Mouse (Mus musculus): ENCODE measurements around the gene Phykpl. TPM values are rescaled to one million over a fixed set of nuclear protein-coding genes. Genes with fewer than 3 reads are reported as not detected.
"Not testable (repeated sequence)": the region's sequence is repeated elsewhere in the genome, so short reads cannot be mapped to it uniquely, and the experiment has no call there.

The Phykpl gene
- polyA plus RNA-seq, 1 experiment from 2014 or later: 9.4 TPM

DNA sequence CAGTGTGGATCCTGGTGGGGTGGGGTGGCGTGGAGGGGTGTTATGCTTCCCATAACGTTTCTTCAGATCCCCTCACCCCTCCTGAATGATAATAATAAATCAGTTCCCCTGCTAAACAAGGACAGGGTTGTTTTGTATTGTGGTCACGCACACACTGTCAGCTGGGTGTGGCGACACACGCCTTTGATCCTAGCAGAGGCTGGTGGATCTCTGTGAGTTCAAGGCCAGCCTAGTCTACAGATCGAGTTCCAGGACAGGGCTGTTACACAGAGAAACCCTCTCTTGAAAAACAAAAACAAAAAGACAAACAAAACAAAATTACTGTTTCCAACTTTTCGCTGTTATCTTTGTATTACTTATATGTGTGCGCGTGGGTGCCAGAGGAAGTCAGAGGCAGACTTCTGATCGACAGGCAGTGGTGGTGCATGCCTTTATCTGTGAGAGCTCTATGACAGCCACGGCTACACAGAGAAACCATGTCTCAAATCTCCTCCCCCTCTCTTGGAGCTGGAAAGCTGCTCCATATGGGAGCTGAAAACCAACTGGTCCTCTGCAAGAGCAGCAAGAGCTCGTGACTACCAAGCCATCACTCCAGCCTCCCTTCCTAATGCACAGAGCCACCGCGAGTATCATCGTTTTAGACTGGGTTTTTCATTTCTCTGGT is 45.2 kb downstream of the Phykpl start:
- no peak overlapping the region for H3K9ac ChIP-seq (ENCODE audit: low read depth, low read length)
- 85% methylated on average over 15 of the region's 15 CpGs for WGBS
- peaks cover 4% of the 10 kb centered on the region for H3K4me1 ChIP-seq (ENCODE audit: control insufficient read depth, insufficient read depth, low read length)
- H3K9me3 ChIP-seq (replicated peaks; ENCODE audit: control insufficient read depth, low read length, poor library complexity, severe bottlenecking): no peaks in the 10 kb centered on the region
- peaks cover 8% of the 10 kb centered on the region for H3K36me3 ChIP-seq (ENCODE audit: control insufficient read depth, insufficient read depth, low read length)
- H3K4me2 ChIP-seq (ENCODE audit: low read length): no peak overlapping the region
- no peaks in the 10 kb centered on the region for H3K27me3 ChIP-seq (ENCODE audit: control insufficient read depth, insufficient read depth, low read depth, low read length)
- ATAC-seq: no peak
- H3K27ac ChIP-seq (ENCODE audit: low read length): no peak overlapping the region
- no peak overlapping the region for H3K4me3 ChIP-seq (ENCODE audit: low read depth, low read length)

DNA sequence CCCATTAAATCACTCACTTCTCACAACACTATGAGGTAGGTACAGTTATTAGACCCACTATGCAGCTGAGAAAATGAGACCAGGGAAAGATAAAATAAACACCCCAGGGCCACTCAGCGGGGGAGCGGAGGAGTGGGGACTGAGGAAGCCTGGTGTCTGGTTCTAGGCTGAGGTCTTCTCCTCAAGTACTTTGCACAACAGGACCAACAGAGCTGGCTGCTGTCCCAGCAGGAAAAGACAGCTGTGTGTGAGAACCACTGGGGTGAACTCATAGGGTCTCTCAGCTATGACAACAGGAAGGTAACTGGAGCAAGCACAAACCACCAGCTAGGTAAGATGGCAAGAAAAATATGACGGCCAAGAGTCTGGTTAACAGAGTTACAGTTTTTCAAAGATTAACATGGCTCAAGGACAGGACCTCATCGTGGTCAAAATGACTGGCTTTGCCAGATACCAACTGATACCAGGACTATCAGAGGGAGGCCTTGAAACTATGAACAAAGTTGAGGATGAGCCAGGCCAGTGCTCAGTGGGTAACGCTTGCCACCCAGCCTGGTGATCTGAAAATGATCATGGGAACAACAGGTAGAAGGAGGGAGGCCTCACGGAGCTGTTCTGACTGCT is 47.7 kb downstream of the Phykpl start:
- peaks cover 15% of the 10 kb centered on the region for H3K4me1 ChIP-seq (ENCODE audit: control insufficient read depth, insufficient read depth, low read length)
- no peaks in the 10 kb centered on the region for H3K27me3 ChIP-seq (ENCODE audit: control insufficient read depth, insufficient read depth, low read depth, low read length)
- H3K4me3 ChIP-seq (ENCODE audit: low read depth, low read length): no peak overlapping the region
- H3K9me3 ChIP-seq (replicated peaks; ENCODE audit: control insufficient read depth, low read length, poor library complexity, severe bottlenecking): no peaks in the 10 kb centered on the region
- H3K27ac ChIP-seq (ENCODE audit: low read length): no peak overlapping the region
- no peak overlapping the region for H3K4me2 ChIP-seq (ENCODE audit: low read length)
- no peaks in the 10 kb centered on the region for H3K36me3 ChIP-seq (ENCODE audit: control insufficient read depth, insufficient read depth, low read length)
- ATAC-seq: no peak
- WGBS: 87% methylated on average over 6 of the region's 6 CpGs
- no peak overlapping the region for H3K9ac ChIP-seq (ENCODE audit: low read depth, low read length)

DNA sequence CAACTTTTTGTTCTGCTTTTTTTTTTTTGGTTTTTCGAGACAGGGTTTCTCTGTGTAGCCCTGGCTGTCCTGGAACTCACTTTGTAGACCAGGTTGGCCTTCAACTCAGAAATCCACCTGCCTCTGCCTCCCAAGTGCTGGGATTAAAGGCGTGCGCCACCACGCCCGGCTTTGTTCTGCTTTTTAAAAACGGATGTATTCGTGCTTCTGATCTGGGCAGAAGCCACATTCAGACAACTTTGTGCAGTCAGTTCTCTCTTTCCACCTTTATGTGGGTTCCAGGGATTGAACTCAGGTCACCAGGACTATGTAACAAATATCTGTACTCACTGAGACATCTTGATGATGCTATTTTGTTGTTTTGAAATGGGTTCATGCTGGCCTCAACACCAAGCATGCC is 48.6 kb downstream of the Phykpl start:
- H3K27me3 ChIP-seq (ENCODE audit: control insufficient read depth, insufficient read depth, low read depth, low read length); H3K4me2 ChIP-seq (ENCODE audit: low read length); H3K9me3 ChIP-seq (replicated peaks; ENCODE audit: control insufficient read depth, low read length, poor library complexity, severe bottlenecking); H3K4me3 ChIP-seq (ENCODE audit: low read depth, low read length); ATAC-seq; H3K27ac ChIP-seq (ENCODE audit: low read length); H3K36me3 ChIP-seq (ENCODE audit: control insufficient read depth, insufficient read depth, low read length); H3K9ac ChIP-seq (ENCODE audit: low read depth, low read length): not testable (repeated sequence)
- peaks cover 15% of the 10 kb centered on the region for H3K4me1 ChIP-seq (ENCODE audit: control insufficient read depth, insufficient read depth, low read length)
- 94% methylated on average over 7 of the region's 7 CpGs for WGBS

DNA sequence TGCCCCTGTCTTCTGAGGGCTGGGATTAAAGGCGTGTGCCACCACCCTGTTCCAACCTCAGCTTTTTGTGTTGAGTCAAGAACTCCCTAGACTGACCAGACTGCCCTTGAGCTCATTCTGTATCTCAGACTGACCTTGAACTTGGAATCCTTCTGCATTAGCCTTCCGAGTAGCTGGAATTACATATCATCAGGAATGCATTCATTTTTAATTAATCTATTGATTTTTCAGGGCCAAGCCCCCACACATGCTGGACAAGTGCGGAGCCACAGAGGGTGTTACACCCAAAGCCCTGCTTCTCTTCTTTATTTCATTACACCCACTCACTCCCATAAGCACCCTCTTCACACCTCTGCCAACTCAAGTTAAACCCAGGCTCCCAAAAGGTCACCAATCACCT is 49.2 kb downstream of the Phykpl start:
- Histone ChIP-seq H3K27ac (ENCODE audit: low read length) (no peak overlapping the region), H3K9ac (ENCODE audit: low read depth, low read length) (no peak overlapping the region), H3K9me3 (replicated peaks; ENCODE audit: control insufficient read depth, low read length, poor library complexity, severe bottlenecking) (no peaks in the 10 kb centered on the region), H3K27me3 (ENCODE audit: control insufficient read depth, insufficient read depth, low read depth, low read length) (no peaks in the 10 kb centered on the region), H3K4me1 (ENCODE audit: control insufficient read depth, insufficient read depth, low read length) (peaks cover 15% of the 10 kb centered on the region), H3K36me3 (ENCODE audit: control insufficient read depth, insufficient read depth, low read length) (no peaks in the 10 kb centered on the region), H3K4me2 (ENCODE audit: low read length) (no peak overlapping the region), H3K4me3 (ENCODE audit: low read depth, low read length) (no peak overlapping the region)
- ATAC-seq: no peak
- WGBS: 90% methylated on average over 3 of the region's 3 CpGs

DNA sequence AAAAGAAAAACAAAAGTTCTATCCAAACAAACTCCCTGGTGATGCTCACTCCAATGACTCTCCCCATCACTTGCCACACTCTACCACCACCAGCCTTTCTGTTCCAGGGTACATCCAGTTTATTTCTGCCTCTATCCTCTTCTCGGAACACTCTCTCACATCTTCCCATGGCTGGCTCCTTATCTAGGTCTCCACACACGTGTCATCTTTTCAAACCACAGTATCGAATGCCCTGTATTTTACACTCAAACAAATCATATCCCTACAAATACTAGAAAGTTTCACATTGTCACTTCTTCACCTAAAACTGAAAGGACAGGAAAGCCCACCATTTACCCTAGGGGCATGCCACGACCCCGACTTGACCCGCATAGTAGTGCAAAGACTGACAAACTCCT is 50.6 kb downstream of the Phykpl start:
- Histone ChIP-seq H3K36me3 (ENCODE audit: control insufficient read depth, insufficient read depth, low read length) (no peaks in the 10 kb centered on the region), H3K9me3 (replicated peaks; ENCODE audit: control insufficient read depth, low read length, poor library complexity, severe bottlenecking) (no peaks in the 10 kb centered on the region), H3K4me1 (ENCODE audit: control insufficient read depth, insufficient read depth, low read length) (peaks cover 15% of the 10 kb centered on the region), H3K4me3 (ENCODE audit: low read depth, low read length) (peak overlapping the region; percentile 75), H3K27ac (ENCODE audit: low read length) (peak overlapping the region; percentile 79), H3K27me3 (ENCODE audit: control insufficient read depth, insufficient read depth, low read depth, low read length) (no peaks in the 10 kb centered on the region), H3K9ac (ENCODE audit: low read depth, low read length) (peak overlapping the region; percentile 82), H3K4me2 (ENCODE audit: low read length) (peak overlapping the region; percentile 78)
- 17% methylated on average over 6 of the region's 6 CpGs for WGBS
- ATAC-seq: peak; percentile 2; the same call in 1 of the 2 replicates

DNA sequence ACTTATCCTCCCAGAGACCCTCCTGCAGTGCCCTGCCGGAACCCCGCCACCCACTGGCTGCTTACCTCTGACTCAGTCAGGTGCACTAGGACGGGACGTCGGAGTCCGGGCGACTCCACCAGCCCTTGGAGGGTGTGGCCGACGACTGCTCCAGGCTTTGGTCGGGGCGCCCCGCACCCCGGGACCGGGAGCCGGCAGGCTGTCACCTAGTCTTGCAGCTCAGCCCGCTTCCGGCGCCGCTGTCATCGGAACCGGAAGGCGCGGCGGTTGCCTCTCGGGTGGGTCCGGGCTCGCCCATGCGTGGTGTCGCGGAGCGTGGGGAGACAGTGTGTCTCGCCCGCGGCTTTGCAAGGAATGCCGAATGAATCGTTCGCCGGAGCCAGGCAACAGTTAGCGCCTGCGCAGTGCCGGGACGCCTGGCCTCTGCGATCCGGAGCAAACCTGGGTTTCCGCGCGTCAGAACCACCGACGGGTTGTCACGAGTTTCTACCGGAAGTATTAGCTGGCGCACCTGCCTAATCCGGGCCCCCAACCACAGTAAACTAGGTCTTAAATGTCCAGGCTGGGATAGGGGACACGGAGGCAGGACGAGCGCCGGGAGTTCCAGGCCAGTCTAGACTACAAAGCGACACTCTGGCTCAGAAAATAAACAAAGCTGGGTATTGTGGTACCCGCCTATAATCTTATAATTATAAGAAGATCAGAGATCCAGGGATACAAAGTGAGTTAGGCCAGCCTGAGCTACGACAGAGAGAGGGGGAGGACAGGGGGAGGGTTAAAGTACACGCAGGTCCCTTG is 51.2 kb downstream of the Phykpl start, which contains the start of gene Rmnd5b:
Gene Rmnd5b (minus strand): TSS at position 372 of the 798 bp plus-strand sequence.
- Histone ChIP-seq H3K9me3 (replicated peaks; ENCODE audit: control insufficient read depth, low read length, poor library complexity, severe bottlenecking) (no peaks in the 10 kb centered on the region), H3K4me3 (ENCODE audit: low read depth, low read length) (peak within 1 kb of the TSS; percentile 75), H3K27me3 (ENCODE audit: control insufficient read depth, insufficient read depth, low read depth, low read length) (no peaks in the 10 kb centered on the region), H3K4me2 (ENCODE audit: low read length) (peak within 1 kb of the TSS; percentile 78), H3K9ac (ENCODE audit: low read depth, low read length) (peak within 1 kb of the TSS; percentile 82), H3K27ac (ENCODE audit: low read length) (peak within 1 kb of the TSS; percentile 79), H3K4me1 (ENCODE audit: control insufficient read depth, insufficient read depth, low read length) (peaks cover 15% of the 10 kb centered on the region), H3K36me3 (ENCODE audit: control insufficient read depth, insufficient read depth, low read length) (no peaks in the 10 kb centered on the region)
- WGBS: under 1% methylated on average over 59 of the region's 61 CpGs
- ATAC-seq: peak; percentile 94

DNA sequence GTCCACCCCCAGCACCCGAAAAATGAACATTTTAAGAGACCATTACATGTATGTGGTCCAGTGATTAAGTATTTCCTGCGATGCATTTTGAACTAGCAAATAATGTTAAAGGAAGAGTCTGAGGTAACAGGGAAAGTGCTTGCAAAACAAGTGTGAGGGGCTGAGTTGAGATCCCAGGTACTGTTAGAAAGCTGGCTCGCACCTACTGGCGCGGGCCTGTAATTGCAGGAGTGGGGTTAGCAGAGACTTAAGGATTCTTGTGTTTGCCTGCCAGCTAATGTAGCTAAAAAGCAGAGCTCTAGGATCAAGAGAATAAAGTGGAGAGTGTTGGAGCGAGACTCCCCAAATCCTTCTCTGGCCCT is 51.7 kb downstream of the Phykpl start:
- WGBS: 2% methylated on average over 6 of the region's 6 CpGs
- H3K9me3 ChIP-seq (replicated peaks; ENCODE audit: control insufficient read depth, low read length, poor library complexity, severe bottlenecking): no peaks in the 10 kb centered on the region
- H3K9ac ChIP-seq (ENCODE audit: low read depth, low read length): peak overlapping the region; percentile 82
- H3K27me3 ChIP-seq (ENCODE audit: control insufficient read depth, insufficient read depth, low read depth, low read length): no peaks in the 10 kb centered on the region
- H3K4me3 ChIP-seq (ENCODE audit: low read depth, low read length): peak overlapping the region; percentile 75
- peak; percentile 55 for ATAC-seq
- H3K4me1 ChIP-seq (ENCODE audit: control insufficient read depth, insufficient read depth, low read length): peaks cover 15% of the 10 kb centered on the region
- H3K36me3 ChIP-seq (ENCODE audit: control insufficient read depth, insufficient read depth, low read length): no peaks in the 10 kb centered on the region
- H3K4me2 ChIP-seq (ENCODE audit: low read length): peak overlapping the region; percentile 78
- H3K27ac ChIP-seq (ENCODE audit: low read length): peak overlapping the region; percentile 79

DNA sequence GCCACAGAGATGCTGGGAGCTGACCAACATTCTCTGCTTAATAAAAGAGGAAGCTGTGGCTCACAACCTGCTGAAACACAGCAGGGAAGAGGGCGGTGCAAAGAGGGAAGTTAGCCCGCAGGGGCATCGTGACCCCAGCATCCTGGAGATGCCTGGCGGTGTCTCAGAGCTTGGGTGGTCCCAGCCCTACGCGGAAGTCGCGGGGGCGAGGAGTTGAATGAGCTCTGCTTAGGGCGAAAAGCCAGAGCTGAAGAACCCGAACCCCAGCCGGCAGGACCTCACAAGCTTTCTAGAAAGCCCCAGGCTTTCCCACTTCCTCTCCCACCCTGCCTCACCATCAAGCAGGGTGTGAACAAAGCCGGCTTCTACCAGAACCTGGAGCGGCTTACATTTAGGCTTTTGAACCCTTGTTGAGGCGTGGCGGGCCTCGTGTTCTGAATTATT is 53.4 kb downstream of the Phykpl start:
- no peaks in the 10 kb centered on the region for H3K9me3 ChIP-seq (replicated peaks; ENCODE audit: control insufficient read depth, low read length, poor library complexity, severe bottlenecking)
- no peak overlapping the region for H3K4me3 ChIP-seq (ENCODE audit: low read depth, low read length)
- H3K27ac ChIP-seq (ENCODE audit: low read length): no peak overlapping the region
- H3K4me1 ChIP-seq (ENCODE audit: control insufficient read depth, insufficient read depth, low read length): peaks cover 15% of the 10 kb centered on the region
- no peak for ATAC-seq
- no peaks in the 10 kb centered on the region; the same call in 1 of the 2 replicates for H3K36me3 ChIP-seq (ENCODE audit: control insufficient read depth, insufficient read depth, low read length)
- no peaks in the 10 kb centered on the region for H3K27me3 ChIP-seq (ENCODE audit: control insufficient read depth, insufficient read depth, low read depth, low read length)
- WGBS: 3% methylated on average over 17 of the region's 17 CpGs
- peak overlapping the region; percentile 5; the same call in 1 of the 2 replicates for H3K4me2 ChIP-seq (ENCODE audit: low read length)
- H3K9ac ChIP-seq (ENCODE audit: low read depth, low read length): no peak overlapping the region
